Mouse (Mus musculus): ENCODE data around the gene Gpbp1.
A peak's percentile ranks its signal among the peaks of the same experiment; 100 is the strongest.

Gpbp1 gene

DNA sequence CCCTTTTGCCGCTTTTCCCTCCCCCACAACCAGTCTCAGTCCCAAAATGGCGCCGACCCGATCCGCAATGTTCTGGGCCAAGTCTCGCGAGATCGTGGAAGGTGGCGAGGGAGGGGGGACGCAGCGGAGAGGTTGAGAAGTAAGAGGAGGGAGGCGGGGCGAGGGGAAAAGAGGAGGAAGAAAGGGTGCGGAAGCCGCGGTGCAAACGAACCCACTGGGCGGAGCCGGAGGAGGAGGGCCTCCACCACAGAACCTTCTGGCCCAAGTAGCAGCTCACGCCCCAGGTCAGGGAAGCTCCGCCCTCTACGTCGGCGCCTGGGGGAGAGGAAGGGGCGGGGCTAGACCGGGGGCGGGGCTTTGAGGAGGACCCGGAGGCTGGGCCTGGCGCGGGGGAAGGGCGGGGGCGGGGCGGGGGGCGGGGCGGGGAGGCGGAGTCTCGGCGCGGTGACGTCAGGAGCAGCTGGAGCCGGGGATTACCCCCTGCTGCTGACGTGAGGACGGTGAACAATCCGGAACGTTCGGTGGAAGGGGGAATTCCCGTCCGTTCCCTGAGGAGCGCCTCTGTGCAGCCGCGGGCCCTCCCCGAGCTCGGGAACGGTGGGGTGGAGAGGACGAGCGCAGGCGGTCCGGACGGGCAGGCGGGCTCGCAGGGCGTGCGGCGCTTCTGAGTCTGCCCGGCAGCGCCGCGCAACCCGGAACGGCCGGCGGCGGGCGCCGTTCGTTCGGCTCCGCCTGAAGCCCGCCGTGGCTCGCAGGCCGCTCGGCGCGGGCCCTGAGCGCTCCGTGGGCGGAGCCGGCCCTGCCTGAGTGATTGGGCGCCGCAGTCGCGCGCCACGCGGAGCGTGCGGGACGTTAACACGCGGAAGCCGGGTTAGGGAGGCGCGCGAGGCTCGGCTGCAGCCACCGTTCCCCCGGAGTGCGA lies at the start of gene Gpbp1:
Gpbp1 (minus strand) TSS at position 310 of the 922 bp plus-strand sequence.
- peak; percentile 94 for DNase-seq (ENCODE audit: extremely low spot score, low read depth, low spot score)

DNA sequence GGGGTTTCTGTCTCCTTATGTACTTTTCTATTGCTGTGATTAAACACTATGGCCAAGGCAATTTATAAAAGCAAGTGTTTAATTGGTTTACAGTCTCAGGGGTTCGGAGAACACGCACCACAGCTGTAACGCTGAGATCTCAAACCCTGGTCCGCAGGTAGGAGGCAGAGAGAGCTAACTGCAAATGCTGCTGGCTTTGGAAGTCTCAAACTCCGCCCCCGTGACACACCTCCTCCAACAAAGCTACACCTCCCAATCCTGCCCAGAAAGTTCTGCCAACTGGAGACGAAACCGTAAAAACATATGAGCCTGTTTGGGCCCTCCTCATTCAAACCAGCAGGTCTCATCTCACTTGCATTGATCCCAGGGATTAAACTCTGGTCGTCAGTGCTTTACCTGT lies 47.8 kb upstream of the Gpbp1 start:
- no peak for DNase-seq (ENCODE audit: extremely low spot score, low read depth, low spot score)

DNA sequence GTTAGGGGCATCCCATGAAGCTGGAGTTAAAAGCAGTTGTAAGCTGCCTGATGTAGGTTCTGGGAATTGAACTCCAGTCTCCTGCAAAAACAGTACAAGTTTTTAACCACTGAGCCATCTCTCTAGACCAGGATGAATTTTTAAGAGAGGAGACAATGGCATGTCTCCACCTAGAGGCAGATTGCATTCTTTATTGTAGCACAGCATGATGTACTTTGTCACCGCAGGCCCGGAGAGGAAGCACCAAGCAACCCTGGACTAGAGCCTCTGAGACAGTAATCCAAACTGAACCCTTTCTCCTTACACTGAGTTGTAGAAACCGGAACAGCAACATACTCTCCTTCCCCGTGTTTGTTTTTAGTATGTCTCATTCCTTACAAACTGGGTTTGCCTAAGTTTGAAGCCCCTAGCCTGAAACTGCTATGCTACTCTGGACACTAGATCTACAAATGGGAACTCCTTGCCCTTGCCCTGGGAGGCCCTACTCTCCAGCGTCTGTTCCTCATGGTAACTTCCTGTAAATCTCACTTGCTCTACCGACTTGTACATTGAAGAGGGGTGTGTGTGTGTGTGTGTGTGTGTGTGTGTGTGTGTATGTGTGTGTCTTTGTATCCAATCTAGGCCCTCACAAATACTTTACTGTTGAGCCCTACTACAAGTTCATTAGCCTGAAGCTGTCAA lies 46.4 kb upstream of the Gpbp1 start:
- no peak for DNase-seq (ENCODE audit: extremely low spot score, low read depth, low spot score)

DNA sequence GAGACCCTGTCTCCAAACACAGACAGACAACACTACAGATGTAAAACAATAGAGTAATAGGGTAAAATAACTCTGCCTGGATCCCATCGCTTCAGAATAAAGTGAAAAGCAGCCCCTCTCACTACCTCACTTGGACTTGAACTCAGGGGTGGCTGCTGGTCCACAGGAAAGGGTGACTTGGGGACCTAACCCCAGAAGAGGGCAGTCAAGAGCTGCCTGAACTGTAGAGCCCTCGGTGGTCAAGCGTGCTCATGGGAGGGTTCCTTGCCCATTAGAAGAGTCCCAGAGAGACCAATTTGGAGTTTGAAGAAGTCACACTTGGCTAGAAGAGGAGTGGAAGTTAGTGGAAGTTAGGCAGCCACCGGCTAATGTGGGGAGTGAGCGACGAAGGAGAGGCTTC lies 44.2 kb upstream of the Gpbp1 start:
- no peak for DNase-seq (ENCODE audit: extremely low spot score, low read depth, low spot score)

DNA sequence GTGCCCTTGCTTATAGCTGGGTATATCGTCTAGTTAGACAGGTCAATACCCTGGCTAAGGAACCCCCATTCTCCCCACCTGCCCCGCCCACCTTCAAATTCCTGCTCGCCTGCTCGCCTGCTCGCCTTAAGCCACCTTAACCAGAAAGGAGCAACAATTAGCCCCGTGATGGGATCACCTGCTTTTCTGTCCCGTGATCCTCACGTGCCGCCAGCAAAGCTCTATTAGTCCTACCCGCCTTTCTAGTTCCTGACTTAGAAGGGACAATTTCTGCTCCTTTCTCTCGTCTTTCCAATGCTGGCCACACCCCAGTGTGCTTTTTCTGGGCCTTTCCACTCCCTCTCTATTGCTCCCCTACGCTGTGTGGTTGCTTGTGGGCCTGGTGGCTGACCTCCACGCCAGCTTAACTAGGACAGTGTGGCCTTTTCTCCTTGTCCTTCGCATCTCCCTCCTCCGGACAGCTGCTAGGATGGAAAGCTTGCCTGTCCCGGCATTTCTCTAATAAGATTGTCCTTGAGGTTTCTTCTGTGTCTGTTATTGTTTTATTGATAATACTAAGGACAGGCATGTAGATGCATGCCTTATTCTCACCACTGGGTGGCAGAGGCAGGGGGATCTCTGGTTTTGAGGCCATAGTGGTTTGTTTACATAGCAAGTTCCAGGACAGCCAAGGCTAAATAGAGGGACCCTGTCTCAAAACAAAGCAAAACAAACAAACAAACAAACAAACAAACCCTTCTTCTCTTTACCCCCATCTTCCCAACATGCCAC lies 42.5 kb upstream of the Gpbp1 start:
- no peak for DNase-seq (ENCODE audit: extremely low spot score, low read depth, low spot score)

DNA sequence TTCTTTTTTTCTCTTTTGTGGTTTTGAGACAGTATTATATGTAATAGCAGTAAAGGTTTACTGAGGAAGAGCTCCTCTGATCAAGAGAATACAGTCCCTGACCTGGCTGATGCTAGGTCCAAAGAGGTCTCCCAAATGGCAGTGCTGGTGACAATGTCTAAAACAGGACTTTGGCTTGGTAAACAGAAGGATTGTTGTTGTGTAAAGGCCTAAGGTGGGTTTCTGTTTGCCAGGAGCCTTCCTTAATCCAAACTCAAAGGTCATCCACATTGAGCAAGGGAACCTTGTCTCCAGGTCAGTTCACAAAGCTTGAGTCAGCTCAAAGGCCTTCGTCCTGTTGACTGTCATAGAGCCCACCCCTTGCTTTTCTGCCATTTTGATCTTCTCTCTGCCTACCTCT lies 41.8 kb upstream of the Gpbp1 start:
- no peak for DNase-seq (ENCODE audit: extremely low spot score, low read depth, low spot score)

DNA sequence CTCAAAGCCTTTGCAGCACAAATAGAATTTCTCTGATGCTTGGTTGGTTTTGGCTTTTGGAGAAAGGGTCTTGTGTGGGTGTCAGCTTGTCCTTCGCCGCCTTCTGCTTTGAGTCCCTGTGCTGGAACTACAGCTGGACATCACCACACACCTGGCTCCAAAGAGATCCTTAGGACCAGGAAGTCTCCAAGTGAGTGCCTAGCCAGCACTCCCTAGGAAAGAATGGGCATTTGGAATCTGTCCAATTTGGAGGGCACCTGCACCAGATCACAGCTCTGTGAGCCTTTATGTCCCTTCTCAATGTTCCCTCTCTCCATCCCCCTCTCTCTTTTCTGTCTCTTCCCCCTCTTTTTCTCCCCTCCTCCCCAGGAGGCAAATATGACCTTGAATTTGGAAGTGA lies 34.4 kb upstream of the Gpbp1 start:
- DNase-seq (ENCODE audit: extremely low spot score, low read depth, low spot score), result no peak

DNA sequence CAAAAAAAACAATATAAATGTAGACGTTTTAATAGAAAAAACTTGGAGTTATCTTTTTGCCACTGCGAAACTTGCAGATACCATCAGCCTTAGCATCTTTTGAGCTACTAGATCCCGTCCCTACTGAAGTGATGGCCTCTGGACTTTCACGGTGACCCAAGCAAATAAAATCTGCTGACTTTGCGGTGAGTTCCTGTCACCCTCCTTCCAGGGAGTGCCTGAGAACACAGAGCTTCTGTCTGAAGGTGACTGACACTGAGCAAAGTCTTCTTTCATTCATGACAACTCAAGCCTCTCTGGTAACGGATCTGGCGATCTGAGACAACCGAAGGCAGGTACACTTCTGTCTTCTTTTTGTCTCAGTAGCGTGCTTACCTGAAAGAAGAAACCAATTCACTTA lies 32.4 kb upstream of the Gpbp1 start:
- DNase-seq (ENCODE audit: extremely low spot score, low read depth, low spot score), result no peak

DNA sequence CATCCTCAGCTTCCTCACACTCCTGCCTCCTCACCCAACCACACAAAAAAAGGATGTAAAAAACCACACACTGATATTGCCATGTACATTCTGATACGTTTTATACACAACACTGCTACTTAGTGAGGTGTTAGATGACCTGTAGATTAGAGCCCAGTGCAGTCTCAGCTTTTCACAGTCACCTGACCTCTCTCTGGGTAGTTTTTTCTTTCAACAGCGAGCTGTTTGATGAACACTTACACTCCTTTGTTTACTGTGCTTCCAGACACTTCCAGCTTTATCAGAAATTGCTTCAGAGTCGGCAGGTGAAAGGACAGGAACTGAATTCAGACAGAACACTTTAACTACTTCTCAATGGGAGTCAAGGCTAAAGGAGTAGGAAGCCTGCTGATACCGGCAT lies 30.5 kb upstream of the Gpbp1 start:
- DNase-seq (ENCODE audit: extremely low spot score, low read depth, low spot score), result no peak

DNA sequence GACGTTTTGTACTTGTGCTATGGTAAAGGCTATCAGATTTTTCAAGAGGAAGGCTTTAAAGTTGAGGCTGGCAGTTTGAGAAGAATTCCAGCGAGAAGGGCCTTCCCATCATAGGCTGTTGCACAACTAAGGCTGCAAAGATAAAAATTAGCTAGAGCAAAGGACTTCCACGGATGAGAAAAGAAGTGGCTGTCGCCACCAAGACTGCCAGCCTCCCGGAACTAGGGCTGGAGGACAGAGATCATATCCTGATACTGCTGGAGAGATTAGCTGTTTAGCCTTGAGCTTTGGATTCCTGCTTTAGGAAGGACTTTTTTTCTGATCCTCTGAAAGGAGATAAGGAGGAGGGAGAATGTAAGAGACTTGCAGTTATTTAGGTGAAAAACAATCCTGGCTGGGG lies 28.4 kb upstream of the Gpbp1 start:
- DNase-seq (ENCODE audit: extremely low spot score, low read depth, low spot score), result no peak

DNA sequence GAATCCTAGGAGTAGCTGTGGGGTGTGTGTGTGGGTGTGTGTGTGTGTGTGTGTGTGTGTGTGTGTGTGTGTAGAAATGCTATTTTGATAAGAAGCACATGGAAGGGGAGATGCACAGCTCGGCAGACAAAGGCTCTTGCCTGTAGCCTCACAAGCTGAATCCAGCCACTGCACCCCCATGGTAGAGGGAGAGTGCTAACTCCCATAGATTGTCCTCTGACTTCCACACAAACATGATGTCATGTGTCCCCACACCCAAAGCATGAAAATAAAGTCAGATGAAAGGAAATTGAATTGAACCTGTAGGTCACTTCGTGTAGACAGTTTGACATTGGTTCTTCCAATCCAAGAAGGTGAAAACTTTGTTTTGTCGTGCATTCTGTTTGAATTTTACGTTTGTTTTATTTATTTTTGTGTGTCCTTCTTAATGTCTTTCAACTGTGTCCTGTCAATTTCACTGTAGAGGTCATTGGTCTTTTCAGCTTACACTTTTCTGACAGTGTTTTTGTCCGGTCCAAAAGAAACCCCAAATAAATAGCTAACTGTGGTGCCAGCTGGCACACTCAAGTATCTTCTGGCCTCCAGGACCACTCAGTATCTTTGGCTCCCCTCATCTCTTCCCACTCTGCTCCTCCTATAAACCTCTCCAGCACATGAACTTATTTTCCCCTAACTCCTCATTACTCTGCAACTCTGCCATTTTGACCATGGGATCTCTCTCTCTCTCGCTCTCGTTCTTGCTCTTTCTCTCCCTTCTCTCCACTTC lies 26.7 kb upstream of the Gpbp1 start:
- DNase-seq (ENCODE audit: extremely low spot score, low read depth, low spot score), result no peak

DNA sequence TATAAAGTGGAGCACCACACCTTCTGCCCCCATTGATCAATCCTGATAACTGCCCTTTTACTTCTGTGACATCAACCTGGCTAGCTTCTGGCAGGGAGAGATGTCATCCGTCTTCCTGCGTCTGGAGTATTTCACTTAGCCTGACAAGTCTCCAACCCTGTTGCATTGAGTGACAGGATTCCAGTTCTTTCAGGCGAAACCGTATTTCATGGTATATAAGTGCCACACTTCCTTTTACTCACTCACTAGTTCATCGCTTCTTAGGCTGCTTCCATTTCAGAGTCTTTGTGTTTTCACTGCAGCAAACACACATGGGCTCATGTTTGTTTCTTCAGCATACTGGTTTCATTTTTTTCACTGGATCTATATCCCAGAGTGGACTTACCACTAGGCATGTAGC lies 19.5 kb upstream of the Gpbp1 start:
- no peak for DNase-seq (ENCODE audit: extremely low spot score, low read depth, low spot score)

DNA sequence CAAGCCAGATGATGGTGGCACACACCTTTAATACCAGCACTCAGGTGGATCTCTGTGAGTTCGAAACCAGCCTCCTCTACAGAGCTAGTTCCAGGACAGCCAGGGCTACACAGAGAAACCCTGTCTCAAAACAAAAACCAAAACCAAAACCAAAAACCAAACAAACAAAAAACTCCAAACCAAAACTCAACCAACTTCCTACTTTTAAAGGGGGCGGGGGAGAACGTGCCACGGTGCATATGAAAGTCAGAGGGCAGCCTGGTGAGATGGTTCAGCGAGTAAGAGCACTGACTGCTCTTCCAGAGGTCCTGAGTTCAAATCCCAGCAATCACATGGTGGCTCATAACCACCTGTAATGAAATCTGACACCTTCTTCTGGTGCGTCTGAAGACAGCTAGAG lies 18.7 kb upstream of the Gpbp1 start:
- DNase-seq (ENCODE audit: extremely low spot score, low read depth, low spot score), result no peak

DNA sequence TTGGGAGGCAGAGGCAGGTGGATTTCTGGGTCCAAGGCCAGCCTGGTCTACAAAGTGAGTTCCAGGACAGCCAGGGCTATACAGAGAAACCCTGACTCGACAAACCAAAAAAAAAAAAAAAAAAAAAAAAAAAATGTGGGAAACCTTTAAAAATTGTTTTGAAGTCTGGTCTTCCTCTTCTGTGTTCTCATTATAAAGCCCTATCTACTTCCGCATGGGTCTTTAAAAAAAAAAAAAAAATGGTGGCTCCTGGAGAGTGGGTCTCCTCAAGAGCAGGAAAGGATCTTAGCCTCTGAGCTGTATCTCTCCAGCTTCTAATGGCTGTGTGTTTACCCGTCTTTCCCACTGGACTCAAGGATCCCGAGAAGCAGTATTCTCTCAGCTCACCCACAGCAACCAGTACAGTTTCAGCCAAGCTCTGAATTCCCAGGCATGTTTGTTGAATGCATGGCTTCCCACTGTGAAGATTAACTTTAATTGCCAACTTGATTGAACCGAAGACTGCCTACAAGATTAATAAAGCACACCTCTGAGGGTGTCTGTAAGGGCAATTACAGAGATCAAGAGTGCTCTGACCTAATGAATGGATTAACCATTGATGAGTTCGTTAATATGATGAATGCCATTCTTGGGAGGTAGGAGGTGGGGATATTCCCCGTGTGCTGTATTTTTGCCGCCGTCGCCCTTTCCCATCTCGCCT lies 4.6 kb upstream of the Gpbp1 start:
- DNase-seq (ENCODE audit: extremely low spot score, low read depth, low spot score), result no peak

DNA sequence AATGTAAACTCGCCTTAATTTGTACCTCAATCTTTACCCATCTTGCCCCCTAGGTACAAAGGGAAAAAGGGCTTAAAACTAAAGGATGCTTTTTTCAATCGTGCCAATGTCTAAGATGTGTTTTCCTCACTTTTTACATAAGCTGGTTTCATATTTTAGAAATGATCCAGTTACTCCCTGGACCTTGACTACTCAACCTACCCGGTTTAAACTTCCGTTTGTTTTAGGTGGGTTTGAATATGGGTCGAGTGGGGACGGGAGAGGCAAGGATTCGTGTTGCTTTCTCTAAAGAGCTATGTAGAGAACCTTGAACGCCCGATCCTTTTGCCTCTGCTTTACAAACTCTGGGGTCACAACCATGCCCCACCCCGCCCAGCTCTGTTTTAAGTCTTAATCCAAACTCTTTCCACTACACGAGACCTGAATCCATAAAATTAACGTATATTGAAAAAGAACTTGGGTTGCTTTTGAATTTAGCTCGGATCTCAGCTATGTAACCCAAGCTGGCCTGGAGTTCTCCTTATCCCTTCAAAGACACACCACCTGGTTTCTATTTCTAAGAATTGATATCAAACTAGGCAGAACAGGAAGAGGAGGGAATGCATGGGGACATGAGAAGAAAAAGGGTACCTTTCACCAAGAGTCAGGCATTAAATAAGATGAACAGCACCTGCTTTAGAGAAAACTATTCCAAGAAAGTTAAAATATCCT lies 1.3 kb upstream of the Gpbp1 start:
- DNase-seq (ENCODE audit: extremely low spot score, low read depth, low spot score), result no peak

DNA sequence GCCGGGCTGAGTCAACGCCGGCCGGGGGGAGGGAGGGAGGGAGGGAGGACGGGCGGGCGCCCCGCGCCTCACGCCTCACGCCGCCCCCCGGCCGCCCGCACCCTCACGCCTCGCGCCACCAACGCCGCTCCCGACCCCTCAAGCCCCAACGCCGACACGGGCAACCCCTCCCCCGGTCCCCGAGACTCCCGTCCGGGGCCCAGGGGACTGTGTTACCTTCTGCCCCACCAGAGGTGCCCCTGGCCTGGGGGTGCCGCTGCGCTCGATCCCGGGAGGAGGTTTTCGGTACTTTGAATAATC lies 459 bp downstream of the Gpbp1 start:
- DNase-seq (ENCODE audit: extremely low spot score, low read depth, low spot score), result no peak

DNA sequence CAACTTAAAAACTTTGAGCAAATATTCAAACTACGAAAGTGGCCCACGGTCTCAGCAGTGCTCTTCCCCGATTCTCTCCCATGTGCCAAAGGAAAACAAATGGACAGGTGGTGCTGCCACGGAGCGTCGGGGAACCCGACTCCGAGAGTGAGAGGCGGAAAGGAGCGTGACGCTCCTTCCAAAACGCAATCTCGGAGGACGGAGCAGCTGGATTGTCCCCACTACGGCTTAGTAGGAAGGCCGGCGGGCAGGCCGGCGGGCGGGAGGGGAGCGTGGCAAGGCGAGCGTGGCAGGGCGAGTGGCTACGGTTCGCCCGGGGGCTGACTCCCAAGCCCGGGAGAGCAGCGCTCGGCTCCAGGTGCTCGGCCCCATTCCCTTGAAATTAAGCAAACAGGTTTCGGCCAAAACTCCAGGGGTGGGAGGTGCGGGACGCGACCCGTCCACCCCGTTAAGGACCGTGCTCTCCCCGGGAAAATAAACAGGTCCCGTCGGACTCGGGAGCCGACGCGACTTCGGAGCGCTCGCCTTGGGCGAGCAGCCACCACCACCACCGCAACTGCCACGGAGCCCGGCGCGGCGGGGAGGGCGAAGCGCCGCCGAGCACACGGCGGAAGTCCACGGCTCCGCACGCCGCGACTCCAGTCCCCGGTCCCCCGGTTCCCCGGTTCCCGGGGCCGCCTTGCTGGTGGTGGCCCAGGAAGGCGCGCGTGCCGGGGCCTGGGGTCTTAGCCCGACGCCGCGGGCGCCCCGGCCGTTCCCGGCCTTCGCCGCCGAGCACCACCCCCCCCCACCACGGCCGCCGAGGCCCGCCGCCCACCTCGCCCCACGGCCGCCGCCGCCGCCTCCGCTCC lies 1.0 kb downstream of the Gpbp1 start:
- DNase-seq (ENCODE audit: extremely low spot score, low read depth, low spot score), result no peak

DNA sequence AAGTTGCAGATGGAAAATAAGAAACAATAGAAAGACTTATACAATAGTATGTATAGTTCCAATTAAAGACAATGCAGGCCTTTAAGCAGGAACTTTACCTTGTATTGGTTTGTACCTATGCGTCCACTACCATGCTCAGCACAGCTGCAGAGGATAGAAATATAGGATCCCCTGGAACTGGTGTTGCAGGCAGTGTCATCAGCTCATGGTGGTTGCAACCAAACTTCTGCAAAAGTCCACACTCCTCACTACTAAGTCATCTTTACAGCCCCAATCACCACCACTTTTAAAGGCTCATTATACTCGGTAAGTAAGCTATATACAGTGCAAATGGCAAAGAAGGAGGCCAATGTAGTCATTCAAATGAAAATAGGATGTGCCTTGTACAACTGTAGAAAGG lies 12.2 kb downstream of the Gpbp1 start:
- no peak for DNase-seq (ENCODE audit: extremely low spot score, low read depth, low spot score)
